Mouse (Mus musculus) frontal cortex, postnatal 10 days (tissue): Measurements from ENCODE around the gene Tom1l1.
"Not testable (repeated sequence)": the region's sequence is repeated elsewhere in the genome, so short reads cannot be mapped to it uniquely, and the experiment has no call there.

Experiments
- DNase-seq, 2 experiments: peaks; one replicate each; pipeline ENCODE4 v3.0.0; 2022; ENCODE audit warnings: low spot score in 2 of 2, mixed read lengths in 1 of 2

Gene Tom1l1

DNA sequence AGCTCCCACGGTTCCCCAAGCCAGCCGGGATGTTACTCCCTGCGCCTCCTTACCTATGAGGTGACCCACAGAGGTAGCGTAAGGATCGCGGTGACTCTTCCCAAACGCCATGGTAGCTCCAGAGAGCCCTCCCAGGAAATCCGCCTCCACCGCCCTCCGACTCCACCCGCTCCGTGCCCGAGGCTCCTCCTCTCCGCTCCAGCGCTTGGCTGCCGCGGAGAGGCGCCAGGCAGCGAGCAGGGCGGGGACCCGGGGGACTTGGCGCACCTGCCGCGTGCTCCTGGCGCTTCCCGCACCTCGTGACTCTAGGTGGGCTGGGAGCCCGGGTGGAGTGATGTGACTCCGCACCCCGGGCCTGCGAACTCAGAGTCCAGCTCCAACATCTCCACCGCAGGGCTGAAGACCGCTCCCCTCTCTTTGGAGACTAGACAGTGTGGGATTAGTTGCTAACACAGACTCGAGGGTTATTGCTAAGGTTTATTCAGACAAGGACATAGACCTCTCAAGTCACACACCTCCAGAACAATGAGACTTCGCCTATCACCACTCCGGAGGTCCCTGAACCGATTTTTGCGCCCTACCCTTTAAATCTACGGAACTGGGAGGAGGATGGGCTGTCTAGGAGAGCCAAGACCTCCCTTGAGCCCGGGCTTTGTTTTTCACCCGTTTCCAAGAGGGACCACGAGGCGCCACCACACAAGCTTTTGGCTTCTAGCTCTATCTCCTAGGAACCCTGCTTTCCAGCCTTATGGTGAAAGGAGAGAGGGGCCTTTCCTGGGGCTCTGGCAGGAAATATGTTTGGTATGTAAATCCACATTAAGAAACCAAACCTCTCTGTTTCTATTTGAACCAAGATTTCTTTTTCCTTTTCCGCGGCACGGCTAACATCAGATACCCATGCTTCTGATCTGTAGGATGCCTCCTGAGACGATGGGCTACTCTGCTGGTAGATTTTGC is at the start of gene Tom1l1:
Gene Tom1l1 (minus strand): TSS at position 907 of the 957 bp plus-strand sequence.
- DNase-seq: peak; percentile 62 to 77

DNA sequence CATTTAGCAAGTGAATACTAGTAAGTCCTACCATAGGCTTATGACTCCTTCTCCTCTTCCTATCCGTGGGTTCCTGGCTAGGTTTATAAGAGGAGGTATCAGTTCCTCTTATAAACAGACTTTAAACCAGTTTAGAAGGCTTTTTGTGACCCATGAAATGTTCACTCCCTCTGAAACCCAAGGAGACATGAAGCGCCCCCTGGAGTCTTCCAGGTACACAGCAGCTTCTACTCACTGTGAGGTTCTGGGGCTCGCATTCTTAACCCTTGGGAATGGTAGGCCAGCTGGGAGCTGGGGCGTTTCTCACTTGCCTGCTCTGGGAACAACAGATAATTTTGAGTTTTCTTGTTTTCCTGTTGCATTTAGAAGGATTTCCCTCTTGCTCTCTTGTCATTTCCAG is 45.4 kb upstream of the Tom1l1 start:
- no peak for DNase-seq

DNA sequence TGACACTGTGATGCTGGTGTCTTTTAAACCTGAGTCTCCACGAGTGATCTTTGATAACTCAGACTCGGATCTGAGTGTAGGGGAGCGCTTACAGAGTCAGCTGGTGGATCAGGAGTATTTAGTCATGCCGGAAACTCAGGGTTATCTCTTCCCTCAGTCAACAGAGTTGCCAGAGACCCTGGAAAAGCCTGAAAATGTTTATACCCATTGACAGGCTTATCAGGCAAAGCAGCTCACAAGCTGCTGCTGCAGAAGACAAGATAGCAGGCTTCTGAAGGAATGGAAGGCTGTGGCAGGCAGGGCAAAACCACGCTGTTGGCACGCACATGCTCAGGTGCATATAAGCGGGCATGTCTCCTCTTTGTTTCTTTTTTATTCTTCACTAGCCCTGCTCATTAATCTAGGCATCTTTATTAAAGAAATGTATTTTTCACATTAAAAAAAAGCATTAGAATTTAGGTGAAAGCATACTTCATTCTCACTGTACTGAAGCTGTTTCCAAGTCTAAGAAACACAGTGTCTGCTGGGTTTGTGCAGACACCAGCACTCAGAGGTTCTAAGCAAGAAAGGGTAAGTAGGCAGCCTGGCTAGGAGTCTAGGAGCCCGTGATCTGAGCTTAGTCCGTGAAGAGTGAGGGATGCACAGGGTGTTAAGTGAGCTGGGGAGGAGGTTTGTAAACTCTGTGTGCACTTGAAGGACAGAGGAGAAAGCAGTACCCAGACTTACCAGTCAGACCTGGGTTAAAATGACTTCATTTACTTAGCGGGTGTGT is 39.4 kb upstream of the Tom1l1 start:
- no peak for DNase-seq

DNA sequence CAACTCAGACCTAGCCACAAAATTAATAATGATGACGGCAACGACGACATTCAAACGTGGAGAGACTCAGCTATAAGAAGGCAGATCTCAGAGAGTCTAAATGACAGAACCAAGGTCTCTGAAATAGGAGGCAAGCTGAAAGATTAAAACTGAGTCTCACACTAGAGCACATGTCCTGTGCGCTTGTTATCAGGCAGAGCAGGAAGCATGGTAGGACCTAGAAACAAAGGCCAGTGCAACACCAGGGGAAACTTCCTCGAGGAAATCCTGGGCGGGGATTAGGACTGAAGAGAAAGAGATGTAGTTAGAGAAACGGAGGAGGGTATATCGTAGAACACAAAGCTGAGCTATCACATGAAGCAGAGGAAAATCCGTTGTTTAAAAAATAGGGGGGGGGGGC is 38.6 kb upstream of the Tom1l1 start:
- no peak for DNase-seq

DNA sequence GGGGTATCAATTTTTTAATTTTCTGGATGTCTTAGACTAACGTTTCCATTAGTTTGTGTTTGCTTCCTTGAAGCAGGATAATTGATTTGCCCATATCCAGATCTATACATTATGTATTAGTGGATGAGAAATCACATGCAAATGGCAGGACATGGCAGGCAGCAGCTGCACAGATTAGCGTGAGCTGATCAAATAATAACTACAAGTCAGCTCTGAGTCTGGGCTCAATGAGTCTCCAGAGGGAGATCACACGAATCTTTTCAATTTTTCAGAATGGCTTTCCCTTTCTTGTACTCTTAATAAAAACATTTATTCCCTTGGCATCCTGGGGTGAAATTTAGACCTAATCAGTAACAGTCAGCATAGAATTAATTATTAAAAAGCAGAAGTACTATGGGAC is 34.1 kb upstream of the Tom1l1 start:
- no peak for DNase-seq

DNA sequence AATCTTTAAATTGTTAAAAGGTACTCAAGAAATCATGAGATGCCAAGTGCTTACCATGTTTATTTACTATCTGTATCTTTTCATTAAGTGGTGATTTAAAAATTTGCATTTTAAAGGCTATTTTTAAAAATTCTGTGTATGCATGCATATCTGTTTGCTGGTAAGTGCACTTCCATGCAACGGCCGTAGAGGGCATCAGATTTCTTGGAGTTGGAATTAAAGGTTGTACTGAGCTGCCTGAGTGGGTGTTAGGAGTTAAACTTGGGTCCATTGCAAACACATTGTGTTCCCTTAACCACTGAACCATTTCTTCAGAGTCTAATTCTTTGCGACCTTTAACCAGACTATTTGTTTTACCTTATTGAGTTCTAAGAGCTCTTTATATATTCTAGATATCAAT is 29.6 kb upstream of the Tom1l1 start:
- DNase-seq: no peak

DNA sequence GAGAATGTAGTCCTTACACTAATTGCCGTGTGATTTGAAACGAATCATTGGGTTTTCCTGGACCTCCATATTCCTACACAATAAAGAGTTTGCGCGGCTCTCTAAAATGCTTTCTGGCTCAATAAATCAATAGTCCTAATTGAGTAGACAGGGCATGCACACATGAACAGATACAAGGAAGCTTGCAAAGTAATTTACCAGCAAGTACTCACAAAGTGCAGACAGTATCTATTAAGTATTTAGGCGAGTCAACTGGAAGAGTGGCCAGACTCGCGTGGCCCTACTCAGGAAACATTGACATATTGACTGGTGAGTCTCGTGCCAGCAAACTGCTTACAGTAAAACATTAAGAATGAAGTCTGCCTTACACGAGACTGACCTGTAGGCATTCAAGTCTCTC is 23.4 kb upstream of the Tom1l1 start:
- DNase-seq: no peak

DNA sequence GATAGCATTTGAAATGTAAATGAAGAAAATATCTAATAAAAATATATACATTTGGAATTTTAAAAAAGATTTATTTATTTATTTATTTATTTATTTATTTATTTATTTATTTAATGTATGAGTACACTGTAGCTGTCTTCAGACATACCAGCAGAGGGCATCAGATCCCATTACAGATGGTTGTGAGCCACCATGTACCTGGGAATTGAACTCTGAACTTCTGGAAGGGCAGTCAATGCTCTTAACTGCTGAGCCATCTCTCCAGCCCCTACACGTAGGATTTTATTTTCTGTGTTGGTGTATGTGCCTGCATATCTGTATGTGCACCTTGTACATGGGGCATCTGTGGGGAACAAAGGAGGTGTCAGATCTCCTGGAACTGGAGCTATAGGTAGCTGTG is 19.0 kb upstream of the Tom1l1 start:
- DNase-seq: not testable (repeated sequence)

DNA sequence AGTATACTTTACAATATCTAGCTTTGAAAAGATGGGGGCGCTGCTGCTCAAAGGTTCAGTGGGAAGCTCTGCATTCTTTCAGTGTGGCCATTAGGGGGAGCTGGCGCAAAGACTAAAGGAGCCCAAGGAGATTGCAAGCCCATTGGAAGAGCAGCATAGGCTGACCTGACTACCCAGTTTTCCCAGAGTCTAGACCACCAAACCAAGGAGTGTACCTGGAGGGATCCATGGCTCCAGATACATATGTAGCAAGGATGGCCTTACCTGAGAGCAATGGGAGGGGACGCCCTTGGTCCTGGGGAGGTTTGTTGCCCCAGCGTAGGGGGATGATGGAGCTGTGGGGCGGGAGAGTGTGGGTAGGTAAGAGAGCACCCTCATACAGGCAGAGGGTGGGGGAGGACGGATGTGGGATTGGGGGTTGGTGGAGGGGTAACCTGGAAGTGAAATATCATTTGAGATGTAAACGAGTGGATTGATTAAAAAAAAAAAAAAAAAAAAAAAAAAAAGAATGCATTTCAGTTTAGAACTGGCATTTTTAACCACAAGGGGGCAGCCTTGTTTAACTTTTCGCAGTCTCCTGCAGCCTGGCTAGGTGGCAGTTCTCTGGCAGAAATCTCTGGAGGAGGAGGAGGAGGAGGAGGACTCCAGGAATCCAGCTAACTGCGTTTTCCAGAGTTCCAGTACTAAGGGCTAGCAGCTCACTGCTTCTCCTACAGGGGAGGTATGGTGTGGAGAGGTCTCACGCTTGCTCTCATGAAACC is 9.5 kb upstream of the Tom1l1 start:
- DNase-seq: peak; percentile 52 to 75

DNA sequence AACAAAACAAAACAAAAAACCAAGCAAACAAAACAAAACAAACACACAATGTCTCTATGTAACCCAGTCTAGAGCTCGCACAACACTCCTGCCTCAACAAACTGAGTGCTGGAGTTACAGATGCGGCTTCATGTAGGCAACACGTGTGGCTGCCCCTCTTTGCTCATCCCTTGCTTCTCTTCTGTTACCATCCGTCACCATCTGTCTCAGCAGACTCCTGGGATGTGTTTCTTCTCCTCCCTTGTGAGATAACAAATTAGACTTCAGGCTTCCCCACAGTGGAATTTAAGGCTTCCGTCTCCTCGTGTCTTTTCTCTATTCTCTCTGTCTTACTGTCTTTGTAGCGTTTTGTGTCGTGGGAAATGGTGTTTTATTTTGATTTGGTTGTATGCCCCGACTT is 7.6 kb upstream of the Tom1l1 start:
- DNase-seq: no peak

DNA sequence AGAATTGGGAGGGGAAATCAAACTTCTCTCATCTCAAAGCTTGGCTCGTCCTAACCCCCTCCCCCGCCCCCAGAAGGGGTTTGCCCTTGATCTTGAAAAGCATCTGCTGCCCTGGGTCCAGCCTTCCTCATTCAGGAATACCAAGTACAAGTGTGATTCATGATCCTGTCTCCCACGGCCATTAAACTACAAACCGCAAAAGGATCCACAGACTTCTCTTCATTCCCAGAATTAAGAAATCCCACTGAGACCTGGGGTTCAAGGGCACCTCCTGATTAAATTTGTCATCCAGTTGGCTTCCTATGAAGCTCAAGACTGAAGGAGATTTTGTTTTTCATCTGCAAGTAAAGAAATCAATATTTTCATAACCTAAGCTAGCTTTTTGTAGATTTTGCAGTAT is 6.0 kb upstream of the Tom1l1 start:
- no peak for DNase-seq

DNA sequence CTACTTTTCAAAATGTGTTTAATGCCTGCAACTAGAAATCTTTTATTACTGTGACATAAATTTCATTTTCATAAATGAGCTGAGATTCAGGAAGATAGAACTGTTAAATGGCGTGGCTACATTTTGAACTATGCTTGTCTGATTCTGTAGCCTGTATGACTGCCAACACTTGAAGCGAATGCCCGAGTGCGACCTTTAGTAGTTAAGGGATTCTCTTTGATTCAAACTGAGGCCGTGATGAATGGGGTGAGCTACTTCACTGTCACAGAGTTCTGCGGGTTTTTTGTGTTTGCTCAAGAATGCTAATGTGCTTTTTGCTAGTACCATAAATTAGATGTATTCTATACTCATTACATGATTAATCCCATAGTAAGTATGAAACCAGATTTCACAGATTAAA is 2.2 kb upstream of the Tom1l1 start:
- no peak for DNase-seq

DNA sequence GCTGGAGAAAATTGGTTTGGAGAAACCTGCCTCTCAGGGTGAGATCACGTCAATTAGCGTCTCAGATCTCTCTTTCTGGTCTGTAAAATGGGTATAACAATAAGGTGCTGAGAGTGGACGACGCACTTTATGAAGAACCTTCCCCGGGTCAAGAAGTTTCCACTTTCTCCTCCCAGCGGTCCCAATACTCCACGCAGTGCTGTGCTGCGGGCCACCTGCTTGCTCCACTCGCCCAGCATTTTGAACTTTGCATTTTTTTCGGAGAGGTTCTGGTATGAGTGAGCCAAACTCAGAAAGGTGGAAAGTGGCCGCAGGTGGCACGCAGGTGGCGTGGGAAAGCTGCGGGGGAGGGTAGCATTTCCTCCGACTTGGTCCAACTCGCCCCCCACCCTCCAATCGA is 1.1 kb downstream of the Tom1l1 start:
- no peak for DNase-seq

DNA sequence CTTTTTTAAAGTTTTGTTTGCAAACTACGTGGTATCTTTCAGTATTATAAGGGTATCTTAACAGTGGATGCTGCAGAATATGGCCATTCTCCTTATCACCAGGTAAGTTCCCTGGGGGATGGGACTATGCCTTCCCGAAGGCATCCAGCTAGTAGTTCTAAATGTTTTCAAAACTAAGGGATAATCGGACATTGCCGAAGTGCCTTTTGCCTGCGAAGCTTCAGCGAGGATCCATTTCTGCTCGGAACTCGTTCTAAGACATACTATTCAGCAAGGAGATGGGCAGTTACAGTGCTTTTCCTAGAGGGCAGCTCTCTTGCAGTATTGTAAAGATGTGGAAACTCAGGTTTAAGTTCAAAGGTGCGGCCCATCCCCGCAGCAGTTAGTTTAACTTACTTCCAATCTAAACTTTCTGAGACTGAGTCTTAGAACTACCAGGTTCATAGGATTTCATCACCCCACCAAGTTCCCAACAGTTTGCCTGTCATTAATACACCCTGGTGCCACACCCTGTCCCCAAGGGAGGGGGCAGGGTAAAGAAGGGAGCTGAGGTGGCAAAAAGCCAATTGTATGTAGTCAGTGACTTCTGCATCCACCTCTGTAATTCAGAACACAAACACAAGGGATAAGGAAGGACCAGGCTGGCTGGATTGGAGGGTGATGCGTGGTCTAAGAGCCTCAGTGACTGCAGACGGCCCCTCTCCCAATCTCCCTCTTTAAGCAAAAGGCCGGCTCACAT is 1.7 kb downstream of the Tom1l1 start:
- no peak for DNase-seq

DNA sequence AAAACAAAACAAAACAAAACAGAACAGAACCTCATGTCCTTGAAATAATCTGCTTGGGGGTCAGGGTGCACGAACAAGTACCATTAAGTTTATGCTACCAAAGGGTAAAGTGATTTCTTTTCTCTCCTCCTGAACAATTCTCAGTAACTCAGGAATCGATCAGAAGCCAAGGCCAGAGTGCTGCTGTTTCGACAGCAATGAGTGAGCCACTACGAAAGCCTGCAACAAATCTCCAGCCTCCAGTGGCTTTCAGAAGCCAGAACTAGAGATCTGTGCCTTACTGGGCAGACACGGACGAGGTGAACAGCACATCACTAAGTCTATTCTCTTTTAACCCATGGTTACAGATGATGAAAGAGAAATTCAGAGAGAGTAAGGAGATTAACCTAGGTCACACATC is 3.0 kb downstream of the Tom1l1 start:
- DNase-seq: no peak

DNA sequence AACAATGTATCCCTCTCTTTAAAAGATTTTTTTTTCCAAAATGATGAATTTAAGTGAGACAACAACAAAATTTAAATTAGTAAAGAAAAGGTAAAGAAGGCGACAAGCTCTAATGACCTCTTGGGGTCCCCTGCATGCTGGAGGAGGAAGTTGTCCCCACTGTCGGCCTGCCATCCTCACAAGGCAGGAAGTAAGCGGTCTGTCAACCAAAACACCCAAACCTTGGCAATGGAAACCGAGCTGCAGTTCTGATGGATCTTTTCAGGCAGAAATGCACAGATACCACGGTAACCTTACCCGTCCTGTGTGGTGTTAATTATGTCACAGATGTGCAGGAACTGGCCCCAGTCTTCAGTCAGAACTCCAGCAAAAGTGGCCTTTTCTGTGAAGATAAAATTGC is 3.4 kb downstream of the Tom1l1 start:
- no peak for DNase-seq

DNA sequence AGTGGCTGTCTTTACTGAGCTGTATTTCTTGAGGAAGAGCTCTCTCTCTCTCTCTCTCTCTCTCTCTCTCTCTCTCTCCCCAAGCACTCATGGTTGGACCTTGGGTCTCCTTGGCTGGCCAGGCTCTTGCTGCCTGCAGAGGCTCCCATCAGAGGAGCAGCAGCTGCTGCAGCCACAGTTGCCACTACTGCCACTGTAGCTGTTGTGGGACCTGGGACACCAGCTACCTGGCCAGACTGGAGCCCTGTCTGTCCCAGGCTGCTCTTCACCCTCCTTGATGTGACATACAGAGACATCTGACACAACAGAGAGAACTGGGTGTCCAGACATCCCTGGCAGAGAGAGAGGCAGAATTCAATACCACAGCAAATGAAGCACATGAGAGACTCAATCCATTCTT is 7.0 kb downstream of the Tom1l1 start:
- DNase-seq: no peak

DNA sequence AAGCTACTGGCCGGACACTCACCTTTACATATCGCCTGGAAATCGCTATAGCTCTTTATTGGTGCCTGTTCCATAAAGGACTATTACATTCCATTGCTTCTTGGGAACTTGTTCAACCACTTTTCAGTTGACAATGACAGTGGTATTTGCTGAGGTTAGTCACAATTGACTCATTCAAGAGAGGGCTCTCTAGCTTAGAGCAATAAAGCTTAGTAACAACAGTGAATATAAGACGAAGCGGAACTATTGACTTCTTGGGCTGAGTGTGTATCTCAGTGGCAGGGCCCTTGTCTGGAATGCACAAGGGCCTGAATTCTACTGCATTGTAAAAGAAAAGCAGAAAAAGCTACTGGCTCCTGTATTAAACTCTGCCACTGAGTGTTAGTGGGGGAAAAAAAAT is 9.6 kb downstream of the Tom1l1 start:
- DNase-seq: no peak

DNA sequence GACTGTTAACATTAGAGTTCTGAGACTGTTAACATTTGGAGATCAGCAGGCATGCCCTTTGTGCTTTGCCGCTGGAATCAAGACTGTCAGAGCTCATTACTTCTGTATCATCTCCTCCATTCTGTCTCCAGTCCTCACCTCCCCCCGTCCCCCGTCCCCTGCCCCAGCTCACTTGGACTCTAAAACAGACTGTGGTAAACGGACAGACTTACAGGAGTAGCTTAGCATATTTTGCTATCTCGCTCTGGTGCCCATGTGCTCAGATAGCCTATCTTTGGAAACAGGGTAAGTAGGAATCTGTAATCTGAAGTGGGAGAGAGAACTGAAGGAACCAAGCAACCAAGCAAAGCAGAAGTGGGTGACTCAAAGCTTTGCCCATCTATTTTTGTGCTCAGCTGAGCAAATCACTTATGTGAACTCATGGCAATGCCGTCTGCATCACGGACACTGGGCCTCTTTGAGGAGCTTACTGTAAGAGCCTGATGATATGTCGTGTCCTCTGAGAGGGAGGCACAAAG is 10.3 kb downstream of the Tom1l1 start:
- DNase-seq: peak in 1 of 2 experiments; percentile 27

DNA sequence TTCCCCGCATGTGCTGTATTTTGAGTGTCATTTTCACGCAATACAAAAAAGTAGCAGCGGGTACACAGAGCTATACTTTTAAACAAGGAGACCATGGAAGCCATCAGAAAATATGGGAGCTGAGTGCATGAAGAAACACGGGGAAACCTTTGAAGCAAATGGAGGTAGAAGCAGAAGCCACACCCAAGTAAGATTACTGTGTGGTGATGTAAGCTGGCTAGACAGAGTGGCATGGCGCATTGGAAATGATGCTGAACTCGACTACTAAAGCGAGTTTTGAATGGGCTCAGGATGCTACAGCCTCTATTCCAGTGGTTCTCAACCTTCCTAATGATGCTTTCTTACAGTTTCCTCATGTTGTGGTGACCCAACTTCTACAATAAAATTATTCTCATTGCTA is 11.1 kb downstream of the Tom1l1 start:
- DNase-seq: no peak

DNA sequence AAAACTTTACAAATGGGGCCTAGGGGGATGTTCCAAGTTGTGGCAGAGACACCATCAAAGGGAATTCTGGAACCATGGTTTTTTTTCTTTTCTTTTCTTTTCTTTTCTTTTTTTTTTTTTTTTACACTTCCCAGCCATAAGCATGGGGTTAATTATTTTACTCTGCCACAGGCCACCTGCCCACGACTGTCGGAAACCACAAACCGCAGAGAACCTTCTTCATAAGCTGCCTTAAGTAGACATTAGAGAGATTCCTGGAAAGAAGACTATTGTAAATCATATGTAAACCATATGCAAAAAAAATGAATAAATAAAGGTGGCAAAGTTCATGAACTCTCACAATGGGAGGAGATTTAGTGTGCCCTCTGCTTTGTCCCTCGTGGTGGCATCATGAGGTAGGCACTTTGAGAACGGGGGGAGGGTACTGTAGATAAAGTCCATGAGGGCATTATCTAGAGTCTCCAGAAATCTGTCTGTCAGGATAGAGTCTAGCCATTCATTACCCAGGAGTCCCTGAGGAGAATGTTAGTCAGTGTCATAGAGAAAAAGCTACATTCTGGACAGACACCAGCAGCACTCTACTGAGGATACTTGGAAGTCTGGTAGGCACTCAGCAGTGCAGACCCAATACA is 12.6 kb downstream of the Tom1l1 start:
- DNase-seq: no peak
